Mouse (Mus musculus) ES-E14 (cell line): ENCODE measurements around the gene Plscr3.

Experiments used
- HCFC1 ChIP-seq: IDR thresholded peaks from 2 replicates; pipeline ENCODE4 v1.6.1; 2012; ENCODE audit warnings: low read length, inconsistent platforms, borderline replicate concordance; ENCODE audit not compliant: insufficient read depth
- MAFK ChIP-seq: IDR thresholded peaks from 2 replicates; pipeline ENCODE4 v1.6.1; 2014; ENCODE audit warnings: mild to moderate bottlenecking, low read depth, low read length, inconsistent platforms; ENCODE audit not compliant: insufficient read depth
- ZNF384 ChIP-seq: IDR thresholded peaks from 2 replicates; pipeline ENCODE4 v1.6.1; 2012; ENCODE audit warnings: low read depth, low read length, inconsistent platforms

- no peak for TF ChIP-seq HCFC1
- peak; percentile 93 for TF ChIP-seq MAFK
- no peak for TF ChIP-seq ZNF384
Observed at GRCm38 (mm10) chr11:69800138-69800391, 46.1 kb upstream of the Plscr3 start.
